9 mouse cellular contexts compared by ENCODE assay signal in genomic region chr1:91539246-91539645, GRCm38 (mm10). TPM values are rescaled to one million over a fixed set of nuclear protein-coding genes. Genes with fewer than 3 reads are reported as not detected.
DNase-seq lines count a peak whose midpoint lies in the region; ATAC-seq and TF ChIP-seq lines count a peak whose summit lies in the region.
"Had no signal": no experiment of that assay in that cellular context is flagged by ENCODE, and none has a peak within 500 bp of the region (broad histone marks: within the 10 kb centered on the region; RNA-seq: fewer than 3 reads in every experiment).

No protein-coding gene starts in this region.

- no peak for DNase-seq in lung, adult 2 months
- peak; percentile 58 for DNase-seq in liver
- DNase-seq in right cerebral cortex, postnatal 4 days = no peak
- DNase-seq in left cerebral cortex, postnatal 25 days (ENCODE audit: low spot score in 2 of 2) = no peak
- DNase-seq in urinary bladder, postnatal 4 days (ENCODE audit: low spot score in 2 of 2) = no peak
- DNase-seq: embryo, embryonic 11 days had no signal

- H3K4me1 ChIP-seq in lung, embryonic 16.5 days (replicated peaks; ENCODE audit: control insufficient read depth, insufficient read depth, low read length) = peaks cover 17% of the 10 kb centered on the region
- H3K4me1 ChIP-seq in lung, adult 2 months (ENCODE audit: control insufficient read depth, insufficient read depth, low read length) = peaks cover 11% of the 10 kb centered on the region
- peaks cover 21% of the 10 kb centered on the region for H3K4me1 ChIP-seq in forebrain, embryonic 13.5 days
- H3K4me1 ChIP-seq in stomach, embryonic 15.5 days = peaks cover 17% of the 10 kb centered on the region

- TF ChIP-seq CTCF in lung, adult 2 months (IDR thresholded peaks at IDR 0.05; ENCODE audit: insufficient read depth, low read length) = no peak

- intact Hi-C loops in left cerebral cortex, postnatal 25 days (cut with DNase I) = no loop called here

- no peaks in the 10 kb centered on the region for H3K9me3 ChIP-seq in lung, embryonic 16.5 days (ENCODE audit: control insufficient read depth, low read length)
- H3K9me3 ChIP-seq in forebrain, embryonic 13.5 days (replicated peaks) = no peaks in the 10 kb centered on the region
- no peaks in the 10 kb centered on the region for H3K9me3 ChIP-seq in stomach, embryonic 15.5 days

- peak overlapping the region; percentile 95 for H3K4me2 ChIP-seq in lung, embryonic 16.5 days (ENCODE audit: low read depth, low read length)
- H3K4me2 ChIP-seq in forebrain, embryonic 13.5 days = peak overlapping the region; percentile 99
- H3K4me2 ChIP-seq in stomach, embryonic 15.5 days = peak overlapping the region; percentile 86

- 19% methylated on average over 6 of the region's 6 CpGs for WGBS in lung, embryonic 16.5 days
- WGBS in lung, adult 2 months = 34% methylated on average over 6 of the region's 6 CpGs
- 33% methylated on average over 6 of the region's 6 CpGs for WGBS in forebrain, embryonic 13.5 days
- 27% methylated on average over 6 of the region's 6 CpGs for WGBS in stomach, embryonic 15.5 days

- H3K9ac ChIP-seq in lung, embryonic 16.5 days (ENCODE audit: low read length) = no peak overlapping the region
- no peak overlapping the region for H3K9ac ChIP-seq in forebrain, embryonic 13.5 days
- no peak overlapping the region for H3K9ac ChIP-seq in stomach, embryonic 15.5 days

- peak overlapping the region; percentile 62 for H3K27ac ChIP-seq in lung, embryonic 16.5 days (ENCODE audit: low read length)
- no peak overlapping the region for H3K27ac ChIP-seq in forebrain, embryonic 13.5 days
- no peak overlapping the region for H3K27ac ChIP-seq in stomach, embryonic 15.5 days

- no peaks in the 10 kb centered on the region for H3K36me3 ChIP-seq in lung, embryonic 16.5 days (ENCODE audit: control insufficient read depth, insufficient read depth, low read length)
- peaks cover 2% of the 10 kb centered on the region; the same call in 1 of the 2 replicates for H3K36me3 ChIP-seq in forebrain, embryonic 13.5 days (ENCODE audit: poor library complexity, severe bottlenecking)
- H3K36me3 ChIP-seq in stomach, embryonic 15.5 days = 0 out of 2 replicates have a peak, but pooled peaks cover 2% of the 10 kb centered on the region

- no peak for TF ChIP-seq POLR2A in lung, adult 2 months (IDR thresholded peaks at IDR 0.05; ENCODE audit: borderline replicate concordance, extremely low read depth, low read depth, low read length)

- H3K27me3 ChIP-seq in lung, embryonic 16.5 days (ENCODE audit: control insufficient read depth, insufficient read depth, low read depth, low read length) = peaks cover 9% of the 10 kb centered on the region; the same call in 1 of the 2 replicates
- peaks cover 30% of the 10 kb centered on the region for H3K27me3 ChIP-seq in forebrain, embryonic 13.5 days
- 0 out of 2 replicates have a peak, but pooled peaks cover 7% of the 10 kb centered on the region for H3K27me3 ChIP-seq in stomach, embryonic 15.5 days (replicated peaks)

- peak overlapping the region; percentile 86; the same call in 1 of the 2 replicates for H3K4me3 ChIP-seq in lung, embryonic 16.5 days (ENCODE audit: low read length)
- H3K4me3 ChIP-seq in lung, adult 2 months (replicated peaks; ENCODE audit: extremely low read depth, low read depth, low read length) = no peak overlapping the region
- peak overlapping the region; percentile 88; the same call in 1 of the 2 replicates for H3K4me3 ChIP-seq in forebrain, embryonic 13.5 days
- no peak overlapping the region for H3K4me3 ChIP-seq in stomach, embryonic 15.5 days (replicated peaks)

- ATAC-seq in lung, embryonic 16.5 days (ENCODE audit: low read depth) = no peak
- ATAC-seq in forebrain, embryonic 13.5 days = no peak
- no peak for ATAC-seq in stomach, embryonic 15.5 days (ENCODE audit: insufficient read depth, low FRiP score, low read depth)

RNA-seq across cellular contexts. Expression of gene Asb1, which starts 1.1 kb away (rescaled TPM):
- 5.8 and 6.0 TPM in 2 replicates for polyA plus RNA-seq in lung, embryonic 16.5 days (2015; fragmentation: Nextera tagmentation; extraction: Ambion mirVana)
- 8.7 and 10.9 TPM in 2 replicates for polyA plus RNA-seq in lung, adult 2 months (2012; rRNA removed)
- polyA plus RNA-seq in forebrain, embryonic 13.5 days (2015; fragmentation: Nextera tagmentation; extraction: Ambion mirVana) = 11.0 and 12.0 TPM in 2 replicates
- polyA plus RNA-seq in stomach, embryonic 15.5 days (2015; fragmentation: Nextera tagmentation; extraction: Ambion mirVana) = 4.3 and 6.3 TPM in 2 replicates
- total RNA-seq in left cerebral cortex, postnatal 25 days (2021) = 10 to 100 TPM; 41.7 to 42.4 TPM

RNA-seq across cellular contexts. Expression of gene Traf3ip1, which starts 44.8 kb away (rescaled TPM):
- 12.8 and 13.0 TPM in 2 replicates for polyA plus RNA-seq in lung, embryonic 16.5 days (2015; fragmentation: Nextera tagmentation; extraction: Ambion mirVana)
- 16.1 and 20.2 TPM in 2 replicates for polyA plus RNA-seq in lung, adult 2 months (2012; rRNA removed)
- 9.9 and 11.2 TPM in 2 replicates for polyA plus RNA-seq in forebrain, embryonic 13.5 days (2015; fragmentation: Nextera tagmentation; extraction: Ambion mirVana)
- polyA plus RNA-seq in stomach, embryonic 15.5 days (2015; fragmentation: Nextera tagmentation; extraction: Ambion mirVana) = 7.8 and 8.4 TPM in 2 replicates
- total RNA-seq in left cerebral cortex, postnatal 25 days (2021) = 10 to 100 TPM; 15.5 to 15.8 TPM

Comparison
In these comparisons a context has a peak if more than half of its experiments do, and no peak if none do; other contexts are left out.
1. H3K4me3 ChIP-seq: peak in lung, embryonic 16.5 days (single experiment) and forebrain, embryonic 13.5 days (single experiment); none in lung, adult 2 months (single experiment) and stomach, embryonic 15.5 days (single experiment).
2. Peak in every context shown above with its lines, with median percentiles within 50 percentile points of each other: H3K4me2 ChIP-seq.